Mouse (Mus musculus): ENCODE measurements at regions not wholly inside any gene's neighbourhood (a gene's known extent, or its start where the extent isn't known, plus 50 kb on each side); places are given as distances from the start of the nearest gene placed in this dataset.

- H3K27ac ChIP-seq, result peak overlapping the region; percentile 48
- intact Hi-C loops (cut with DNase I), result loop anchor here (2.0 kb wide), 1 partner anchor 20 kb away; no protein-coding TSS in a partner anchor
- H3K4me1 ChIP-seq (ENCODE audit: control insufficient read depth, insufficient read depth, low read length), result peaks cover 13% of the 10 kb centered on the region
- WGBS, result 54% methylated on average over 16 of the region's 16 CpGs
- peak in 1 of 2 experiments; percentile 21 for DNase-seq
- no peaks in the 10 kb centered on the region for H3K79me2 ChIP-seq (replicated peaks; ENCODE audit: control insufficient read depth, insufficient read depth, low read length)
- no peaks in the 10 kb centered on the region for H3K27me3 ChIP-seq (ENCODE audit: control insufficient read depth, insufficient read depth, low read length)
- no peaks in the 10 kb centered on the region for H3K36me3 ChIP-seq (ENCODE audit: control insufficient read depth, insufficient read depth, low read length)
- H3K4me3 ChIP-seq, result no peak overlapping the region
- TF ChIP-seq CTCF (IDR thresholded peaks at IDR 0.05) (no peak), POLR2A (IDR thresholded peaks at IDR 0.05; ENCODE audit: insufficient read depth, low read depth, low read length) (no peak), EP300 (IDR thresholded peaks at IDR 0.05; ENCODE audit: insufficient read depth, low read depth, low read length) (no peak)
- H3K9ac ChIP-seq (ENCODE audit: low read depth, low read length), result no peak overlapping the region
Measured at GRCm38 (mm10) chr7:90060343-90061175, 69.5 kb upstream of the Picalm start.

- Histone ChIP-seq H3K4me3 (no peak overlapping the region), H3K9ac (ENCODE audit: low read depth, low read length) (no peak overlapping the region), H3K79me2 (replicated peaks; ENCODE audit: control insufficient read depth, insufficient read depth, low read length) (no peaks in the 10 kb centered on the region), H3K36me3 (ENCODE audit: control insufficient read depth, insufficient read depth, low read length) (no peaks in the 10 kb centered on the region), H3K27ac (peak overlapping the region; percentile 48), H3K27me3 (ENCODE audit: control insufficient read depth, insufficient read depth, low read length) (no peaks in the 10 kb centered on the region), H3K4me1 (ENCODE audit: control insufficient read depth, insufficient read depth, low read length) (peaks cover 13% of the 10 kb centered on the region)
- WGBS, result 65% methylated on average over 7 of the region's 7 CpGs
- TF ChIP-seq EP300 (IDR thresholded peaks at IDR 0.05; ENCODE audit: insufficient read depth, low read depth, low read length), result no peak
- TF ChIP-seq POLR2A (IDR thresholded peaks at IDR 0.05; ENCODE audit: insufficient read depth, low read depth, low read length), result no peak
- TF ChIP-seq CTCF (IDR thresholded peaks at IDR 0.05), result no peak
- intact Hi-C loops (cut with DNase I), result loop anchor here (2.0 kb wide), 1 partner anchor 21 kb away; no protein-coding TSS in a partner anchor
- DNase-seq, result no peak
Measured at GRCm38 (mm10) chr7:90061701-90062100, 68.3 kb upstream of the Picalm start.

GRCm38 (mm10) chr7:90062874-90063273 is 67.1 kb upstream of the Picalm start:
- DNase-seq, result no peak
- H3K9ac ChIP-seq (ENCODE audit: low read depth, low read length), result no peak overlapping the region
- H3K4me1 ChIP-seq (ENCODE audit: control insufficient read depth, insufficient read depth, low read length), result peaks cover 13% of the 10 kb centered on the region
- intact Hi-C loops (cut with DNase I), result no loop called here
- H3K36me3 ChIP-seq (ENCODE audit: control insufficient read depth, insufficient read depth, low read length), result no peaks in the 10 kb centered on the region
- no peaks in the 10 kb centered on the region for H3K27me3 ChIP-seq (ENCODE audit: control insufficient read depth, insufficient read depth, low read length)
- no peaks in the 10 kb centered on the region for H3K79me2 ChIP-seq (replicated peaks; ENCODE audit: control insufficient read depth, insufficient read depth, low read length)
- 56% methylated on average over 9 of the region's 9 CpGs for WGBS
- TF ChIP-seq POLR2A (IDR thresholded peaks at IDR 0.05; ENCODE audit: insufficient read depth, low read depth, low read length), result no peak
- no peak for TF ChIP-seq EP300 (IDR thresholded peaks at IDR 0.05; ENCODE audit: insufficient read depth, low read depth, low read length)
- no peak for TF ChIP-seq CTCF (IDR thresholded peaks at IDR 0.05)
- no peak overlapping the region for H3K4me3 ChIP-seq
- H3K27ac ChIP-seq, result no peak overlapping the region

GRCm38 (mm10) chr7:90064198-90064597 is 65.8 kb upstream of the Picalm start:
- WGBS, result 98% methylated on average over 1 of the region's 1 CpGs
- H3K79me2 ChIP-seq (replicated peaks; ENCODE audit: control insufficient read depth, insufficient read depth, low read length), result no peaks in the 10 kb centered on the region
- no peak for DNase-seq
- intact Hi-C loops (cut with DNase I), result no loop called here
- H3K4me1 ChIP-seq (ENCODE audit: control insufficient read depth, insufficient read depth, low read length), result peaks cover 16% of the 10 kb centered on the region
- no peak overlapping the region for H3K9ac ChIP-seq (ENCODE audit: low read depth, low read length)
- H3K27ac ChIP-seq, result no peak overlapping the region
- TF ChIP-seq CTCF (IDR thresholded peaks at IDR 0.05) (no peak), EP300 (IDR thresholded peaks at IDR 0.05; ENCODE audit: insufficient read depth, low read depth, low read length) (no peak), POLR2A (IDR thresholded peaks at IDR 0.05; ENCODE audit: insufficient read depth, low read depth, low read length) (no peak)
- H3K4me3 ChIP-seq, result no peak overlapping the region
- no peaks in the 10 kb centered on the region for H3K36me3 ChIP-seq (ENCODE audit: control insufficient read depth, insufficient read depth, low read length)
- no peaks in the 10 kb centered on the region for H3K27me3 ChIP-seq (ENCODE audit: control insufficient read depth, insufficient read depth, low read length)

- Histone ChIP-seq H3K79me2 (replicated peaks; ENCODE audit: control insufficient read depth, insufficient read depth, low read length) (no peaks in the 10 kb centered on the region), H3K27ac (no peak overlapping the region), H3K9ac (ENCODE audit: low read depth, low read length) (no peak overlapping the region), H3K27me3 (ENCODE audit: control insufficient read depth, insufficient read depth, low read length) (no peaks in the 10 kb centered on the region), H3K4me3 (no peak overlapping the region), H3K4me1 (ENCODE audit: control insufficient read depth, insufficient read depth, low read length) (peaks cover 7% of the 10 kb centered on the region), H3K36me3 (ENCODE audit: control insufficient read depth, insufficient read depth, low read length) (no peaks in the 10 kb centered on the region)
- 82% methylated on average over 9 of the region's 9 CpGs for WGBS
- intact Hi-C loops (cut with DNase I), result loop anchor here (5.0 kb wide), 1 partner anchor 33 kb away; no protein-coding TSS in a partner anchor
- no peak for DNase-seq
- TF ChIP-seq POLR2A (IDR thresholded peaks at IDR 0.05; ENCODE audit: insufficient read depth, low read depth, low read length), result no peak
- TF ChIP-seq EP300 (IDR thresholded peaks at IDR 0.05; ENCODE audit: insufficient read depth, low read depth, low read length), result no peak
- TF ChIP-seq CTCF (IDR thresholded peaks at IDR 0.05), result no peak
Measured at GRCm38 (mm10) chr7:90065269-90065955, 64.6 kb upstream of the Picalm start.
